Mouse (Mus musculus) lung, adult 2 months (tissue): ENCODE data around the gene Cct7.

ENCODE experiments used
- CTCF ChIP-seq: fragments of 200-500 bp; IDR thresholded peaks from 2 replicates; pipeline ENCODE4 v1.5.1; 2011; ENCODE audit warnings: mild to moderate bottlenecking, low read length, control low read depth; ENCODE audit not compliant: insufficient read depth
- POLR2A ChIP-seq: fragments of 200-500 bp; IDR thresholded peaks from 2 replicates; pipeline ENCODE4 v1.6.1; 2011; ENCODE audit warnings: low read depth, mild to moderate bottlenecking, control low read depth, low read length, borderline replicate concordance; ENCODE audit errors: extremely low read depth

DNA sequence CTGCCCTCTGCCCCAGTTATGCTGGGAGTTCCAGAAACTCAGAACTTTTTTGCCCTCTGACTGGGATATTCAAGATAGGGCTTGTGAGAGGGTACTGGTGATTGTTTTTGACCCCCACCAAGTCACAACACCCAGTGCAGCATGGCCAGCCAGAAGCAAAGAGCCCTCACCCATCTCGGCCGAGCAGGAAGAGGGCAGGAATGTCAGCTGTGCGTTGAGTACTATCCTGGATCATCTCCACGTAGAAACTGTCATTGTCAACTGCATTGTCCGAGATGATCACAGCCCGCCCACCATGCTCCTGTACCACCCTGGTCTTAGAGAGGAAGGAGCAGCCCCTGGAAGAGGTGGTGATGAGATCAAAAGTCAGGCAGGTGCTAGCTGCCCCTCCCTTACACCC lies 4.0 kb upstream of the Cct7 start:
- no peak for TF ChIP-seq CTCF
- TF ChIP-seq POLR2A = no peak
